Mouse (Mus musculus) cortical plate, adult 2 months (tissue): Measurements from ENCODE around the gene Trafd1.

Experiments
- CTCF ChIP-seq: fragments of 200-500 bp; IDR thresholded peaks from 2 replicates; pipeline ENCODE4 v1.5.1; 2011; ENCODE audit warnings: mild to moderate bottlenecking, control low read depth, low read length; ENCODE audit not compliant: insufficient read depth; ENCODE audit errors: extremely low read depth
- POLR2A ChIP-seq: fragments of 200-500 bp; IDR thresholded peaks from 2 replicates; pipeline ENCODE4 v1.6.1; 2011; ENCODE audit warnings: mild to moderate bottlenecking, low read length, control low read depth; ENCODE audit not compliant: insufficient read depth; ENCODE audit errors: extremely low read depth

DNA sequence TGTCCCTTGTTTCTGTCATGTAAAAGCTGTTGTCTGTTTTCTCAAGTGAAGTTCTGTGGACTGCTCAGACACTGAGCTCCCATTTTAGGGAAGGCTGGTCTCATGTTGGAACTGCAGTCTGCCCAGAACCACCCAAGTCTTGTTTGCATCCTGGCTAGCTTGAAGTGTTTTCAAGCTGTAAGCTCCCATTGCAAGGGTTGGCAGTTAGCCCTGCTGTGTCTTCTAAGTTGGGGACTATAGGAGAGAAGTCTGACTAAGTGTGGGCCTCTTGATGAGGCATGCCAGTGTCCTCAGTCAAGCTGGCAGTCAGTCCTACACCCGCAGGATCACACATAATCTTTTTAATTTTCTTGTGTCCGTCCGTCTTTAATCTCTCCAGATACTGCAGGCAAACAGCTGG is 43.5 kb upstream of the Trafd1 start:
- TF ChIP-seq CTCF (no peak), POLR2A (no peak)
